Mouse (Mus musculus): ENCODE results near the gene Rps6kl1. TPM values are rescaled to one million over a fixed set of nuclear protein-coding genes. Genes with fewer than 3 reads are reported as not detected.

Gene Rps6kl1
- polyA plus RNA-seq, 1 experiment = 0.05 TPM

DNA sequence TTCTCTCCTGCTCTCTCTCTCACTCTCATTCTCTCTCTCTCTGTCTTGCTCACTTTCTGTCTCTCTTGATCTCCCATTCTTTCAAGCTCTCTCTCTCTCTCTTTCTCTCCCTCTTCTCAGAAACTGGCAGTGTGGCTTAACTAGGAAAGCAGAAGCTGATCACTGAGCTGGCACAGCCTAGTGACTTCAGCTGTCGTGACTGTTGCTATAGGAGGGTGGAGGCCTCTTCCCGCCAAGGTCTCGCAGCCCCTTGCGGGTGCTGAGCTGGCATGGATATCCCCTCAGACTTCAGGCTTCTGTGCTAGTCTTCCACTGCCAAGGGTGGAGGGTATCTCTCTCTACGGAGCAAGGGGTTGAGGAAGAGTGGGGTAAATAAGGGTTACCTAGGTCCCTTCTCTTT lies 31.8 kb upstream of the Rps6kl1 start:
- TF ChIP-seq POLR2A (IDR thresholded peaks at IDR 0.05; ENCODE audit: control insufficient read depth, low read depth, low read length) (no peak), CTCF (IDR thresholded peaks at IDR 0.05; ENCODE audit: control insufficient read depth, insufficient read depth, insufficient replicate concordance, low read depth, low read length) (no peak)
- H3K27me3 ChIP-seq (ENCODE audit: control insufficient read depth, insufficient read depth, low read length) = no peaks in the 10 kb centered on the region

DNA sequence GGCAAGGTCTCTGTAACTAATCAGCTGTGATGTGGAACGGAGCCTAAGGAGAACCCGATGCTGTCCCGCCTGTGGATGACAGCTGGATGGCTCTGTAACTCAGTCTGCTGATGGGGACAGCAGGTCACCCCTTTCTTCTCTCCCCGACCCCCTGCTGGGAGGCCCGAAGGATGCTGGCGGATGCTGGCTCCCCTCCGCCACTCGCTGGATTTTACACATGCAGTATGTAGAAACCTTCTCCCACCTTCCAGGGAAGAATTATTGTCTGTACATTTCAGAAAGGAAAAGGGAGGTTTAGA lies 31.2 kb upstream of the Rps6kl1 start:
- Histone ChIP-seq H3K36me3 (ENCODE audit: control insufficient read depth, insufficient read depth, low read length) (no peaks in the 10 kb centered on the region), H3K4me3 (ENCODE audit: control insufficient read depth, low read depth, low read length) (no peak overlapping the region), H3K27ac (ENCODE audit: control insufficient read depth, insufficient read depth, low read depth, low read length) (no peak overlapping the region), H3K4me1 (ENCODE audit: control insufficient read depth, insufficient read depth, low read length) (peaks cover 5% of the 10 kb centered on the region), H3K27me3 (ENCODE audit: control insufficient read depth, insufficient read depth, low read length) (no peaks in the 10 kb centered on the region)
- TF ChIP-seq CTCF (IDR thresholded peaks at IDR 0.05; ENCODE audit: control insufficient read depth, insufficient read depth, insufficient replicate concordance, low read depth, low read length) = no peak
- no peak for TF ChIP-seq POLR2A (IDR thresholded peaks at IDR 0.05; ENCODE audit: control insufficient read depth, low read depth, low read length)

More for the DNA sequence above, 31.8 kb upstream of the Rps6kl1 start:
- Histone ChIP-seq H3K27ac (ENCODE audit: control insufficient read depth, insufficient read depth, low read depth, low read length) (no peak overlapping the region), H3K4me1 (ENCODE audit: control insufficient read depth, insufficient read depth, low read length) (no peaks in the 10 kb centered on the region), H3K36me3 (ENCODE audit: control insufficient read depth, insufficient read depth, low read length) (no peaks in the 10 kb centered on the region), H3K4me3 (ENCODE audit: control insufficient read depth, low read depth, low read length) (no peak overlapping the region)

DNA sequence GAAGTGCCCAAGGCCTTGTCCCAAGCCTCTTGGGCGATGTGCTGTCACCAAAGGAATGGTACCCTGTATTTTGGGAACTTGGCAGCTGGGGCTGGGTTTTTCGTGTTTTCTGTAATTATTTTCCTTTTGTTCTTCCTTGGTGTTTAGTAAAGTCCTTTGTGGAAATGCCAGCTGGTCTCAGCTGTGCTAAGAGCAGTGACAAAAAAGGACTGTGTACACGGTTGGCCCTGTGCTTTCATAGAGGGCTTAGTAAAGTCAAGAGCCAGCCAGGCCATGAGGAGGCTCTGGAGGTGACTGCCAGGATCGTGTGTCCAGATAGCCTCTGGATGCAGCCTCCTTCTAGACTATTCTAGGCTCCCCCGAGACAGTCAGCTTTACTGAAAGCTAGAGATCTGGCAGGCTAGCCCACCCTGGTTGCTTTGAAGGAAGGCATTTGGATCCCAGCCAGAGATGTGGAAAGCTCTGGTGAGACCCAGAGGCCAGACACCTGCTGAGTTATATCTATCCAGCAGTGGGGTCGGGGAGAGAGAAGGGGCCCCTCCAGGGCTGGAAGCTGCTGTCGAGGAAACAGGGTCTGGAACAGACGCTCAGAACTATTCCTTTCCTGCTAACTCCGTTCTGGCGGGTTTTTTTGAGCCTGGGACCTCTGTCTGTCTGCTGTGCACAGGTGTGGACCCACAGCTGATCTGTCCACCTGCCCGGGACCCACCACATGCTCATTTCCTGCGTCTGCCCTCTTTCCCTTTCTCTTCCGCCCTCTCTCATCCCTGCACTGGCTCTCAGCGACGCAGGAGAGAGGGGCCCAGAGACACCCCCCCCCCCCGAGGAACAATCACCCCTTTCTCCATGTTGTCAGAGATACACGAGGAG lies 30.6 kb upstream of the Rps6kl1 start:
- TF ChIP-seq CTCF (IDR thresholded peaks at IDR 0.05; ENCODE audit: control insufficient read depth, insufficient read depth, insufficient replicate concordance, low read depth, low read length) (no peak), POLR2A (IDR thresholded peaks at IDR 0.05; ENCODE audit: control insufficient read depth, low read depth, low read length) (no peak)
- peaks cover 10% of the 10 kb centered on the region for H3K4me1 ChIP-seq (ENCODE audit: control insufficient read depth, insufficient read depth, low read length)
- H3K27me3 ChIP-seq (ENCODE audit: control insufficient read depth, insufficient read depth, low read length) = no peaks in the 10 kb centered on the region
- no peak overlapping the region for H3K4me3 ChIP-seq (ENCODE audit: control insufficient read depth, low read depth, low read length)
- H3K36me3 ChIP-seq (ENCODE audit: control insufficient read depth, insufficient read depth, low read length) = no peaks in the 10 kb centered on the region
- no peak overlapping the region for H3K27ac ChIP-seq (ENCODE audit: control insufficient read depth, insufficient read depth, low read depth, low read length)

DNA sequence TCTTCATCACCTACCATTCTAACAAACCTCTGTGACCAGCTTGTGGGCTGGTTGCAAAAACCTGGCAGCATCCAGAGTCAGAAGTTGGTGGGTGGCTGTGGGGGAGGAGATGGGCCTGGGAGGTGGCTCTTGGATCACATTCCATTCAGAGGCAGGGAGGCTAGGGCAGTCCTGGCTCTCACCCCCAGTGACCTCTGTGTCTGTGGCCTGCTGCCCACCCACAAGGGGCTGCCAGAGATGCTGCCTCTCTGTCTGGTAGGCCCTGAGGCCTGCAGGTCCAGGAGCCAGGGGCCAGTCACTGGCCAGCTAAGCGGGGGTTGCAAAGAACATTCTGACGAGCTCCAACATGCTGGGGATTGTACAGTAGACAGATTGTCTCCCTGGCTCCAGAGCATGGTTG lies 27.2 kb upstream of the Rps6kl1 start:
- peaks cover 15% of the 10 kb centered on the region for H3K4me1 ChIP-seq (ENCODE audit: control insufficient read depth, insufficient read depth, low read length)
- H3K27me3 ChIP-seq (ENCODE audit: control insufficient read depth, insufficient read depth, low read length) = no peaks in the 10 kb centered on the region
- no peak overlapping the region for H3K4me3 ChIP-seq (ENCODE audit: control insufficient read depth, low read depth, low read length)
- no peak overlapping the region for H3K27ac ChIP-seq (ENCODE audit: control insufficient read depth, insufficient read depth, low read depth, low read length)
- no peak for TF ChIP-seq POLR2A (IDR thresholded peaks at IDR 0.05; ENCODE audit: control insufficient read depth, low read depth, low read length)
- no peak for TF ChIP-seq CTCF (IDR thresholded peaks at IDR 0.05; ENCODE audit: control insufficient read depth, insufficient read depth, insufficient replicate concordance, low read depth, low read length)
- H3K36me3 ChIP-seq (ENCODE audit: control insufficient read depth, insufficient read depth, low read length) = no peaks in the 10 kb centered on the region

DNA sequence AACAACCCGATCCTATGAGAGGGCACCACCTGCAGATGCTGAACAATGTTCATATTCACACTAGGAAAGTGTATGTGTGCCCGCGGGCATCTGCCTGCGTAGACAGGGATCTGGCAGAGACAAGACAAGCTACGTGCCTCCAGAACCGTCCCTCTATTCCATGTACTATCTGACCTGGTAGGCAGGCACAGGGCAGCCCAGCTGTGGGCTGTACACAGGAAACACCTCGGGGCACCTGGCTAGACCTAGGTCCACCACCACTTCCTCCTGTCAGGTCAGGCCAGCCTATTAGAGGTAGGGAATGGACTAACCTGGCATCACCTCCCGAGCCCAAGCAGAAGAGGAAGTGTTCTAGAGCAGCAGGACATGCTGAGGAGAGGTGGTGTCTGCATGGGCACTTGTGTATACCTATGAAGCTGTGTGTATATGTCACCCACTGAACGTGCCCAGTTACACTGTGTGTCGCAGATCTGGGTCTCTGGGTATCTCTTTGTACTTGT lies 26.7 kb upstream of the Rps6kl1 start, which contains the start of gene Pgf:
TSS of gene Pgf (minus strand) at position 51 of the 500 bp plus-strand sequence.
- H3K4me1 ChIP-seq (ENCODE audit: control insufficient read depth, insufficient read depth, low read length) = peaks cover 15% of the 10 kb centered on the region
- H3K27me3 ChIP-seq (ENCODE audit: control insufficient read depth, insufficient read depth, low read length) = no peaks in the 10 kb centered on the region
- TF ChIP-seq CTCF (IDR thresholded peaks at IDR 0.05; ENCODE audit: control insufficient read depth, insufficient read depth, insufficient replicate concordance, low read depth, low read length) (no peak), POLR2A (IDR thresholded peaks at IDR 0.05; ENCODE audit: control insufficient read depth, low read depth, low read length) (no peak)
- no peak within 1 kb of the TSS for H3K27ac ChIP-seq (ENCODE audit: control insufficient read depth, insufficient read depth, low read depth, low read length)
- no peaks in the 10 kb centered on the region for H3K36me3 ChIP-seq (ENCODE audit: control insufficient read depth, insufficient read depth, low read length)
- peak within 1 kb of the TSS; percentile 51 for H3K4me3 ChIP-seq (ENCODE audit: control insufficient read depth, low read depth, low read length)

DNA sequence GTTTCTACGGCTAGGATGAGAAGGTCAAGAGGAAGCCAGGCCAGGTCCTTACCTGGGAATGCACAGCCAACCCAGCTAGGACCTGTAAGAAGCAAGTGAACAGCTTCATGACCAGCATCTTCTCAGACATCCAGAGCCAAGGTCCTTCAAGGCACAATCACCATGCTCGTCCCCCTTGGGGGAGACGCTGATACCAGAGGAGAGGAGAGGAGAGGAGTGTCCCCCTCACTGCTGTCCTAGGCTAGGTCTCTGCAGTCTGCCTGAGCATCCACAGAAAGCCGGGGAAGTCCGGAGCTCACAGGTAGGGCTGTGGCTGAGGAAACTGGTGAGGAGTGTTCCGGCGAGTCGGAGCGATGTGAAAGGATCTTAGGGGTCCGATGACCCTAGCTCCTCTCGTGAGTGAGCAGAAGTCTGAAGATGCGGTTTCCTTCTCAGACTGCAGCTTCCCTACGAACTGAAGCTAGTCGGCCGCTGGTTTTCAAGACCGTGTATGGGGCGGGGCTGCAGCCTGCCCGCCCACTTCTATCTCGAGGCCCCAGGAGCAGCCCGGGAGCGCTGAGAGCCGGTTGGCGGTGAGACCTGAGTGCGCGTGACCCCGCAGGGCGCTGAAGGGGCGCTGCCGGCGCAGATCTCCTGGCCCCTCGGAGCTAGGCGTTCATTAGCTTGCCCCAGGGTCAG lies 25.9 kb upstream of the Rps6kl1 start:
- no peak for TF ChIP-seq POLR2A (IDR thresholded peaks at IDR 0.05; ENCODE audit: control insufficient read depth, low read depth, low read length)
- no peak for TF ChIP-seq CTCF (IDR thresholded peaks at IDR 0.05; ENCODE audit: control insufficient read depth, insufficient read depth, insufficient replicate concordance, low read depth, low read length)
- H3K4me1 ChIP-seq (ENCODE audit: control insufficient read depth, insufficient read depth, low read length) = peaks cover 15% of the 10 kb centered on the region
- H3K27ac ChIP-seq (ENCODE audit: control insufficient read depth, insufficient read depth, low read depth, low read length) = no peak overlapping the region
- peak overlapping the region; percentile 51 for H3K4me3 ChIP-seq (ENCODE audit: control insufficient read depth, low read depth, low read length)
- H3K27me3 ChIP-seq (ENCODE audit: control insufficient read depth, insufficient read depth, low read length) = no peaks in the 10 kb centered on the region
- H3K36me3 ChIP-seq (ENCODE audit: control insufficient read depth, insufficient read depth, low read length) = no peaks in the 10 kb centered on the region

Data from testis, adult 2 months (tissue).